Mouse (Mus musculus) ES-E14 (cell line): ENCODE results near the gene Tdrkh. TPM values are rescaled to one million over a fixed set of nuclear protein-coding genes. Genes with fewer than 3 reads are reported as not detected.
A peak's percentile ranks its signal among the peaks of the same experiment; 100 is the strongest.

ENCODE experiments used
- DNase-seq: peaks from one replicate; pipeline ENCODE4 v3.0.0-alpha.2; 2013; ENCODE audit warnings: low read depth, low spot score
- H3K27ac ChIP-seq: 2 replicates; pipeline ENCODE4 v1.5.1; 2012; ENCODE audit warnings: low read depth, mild to moderate bottlenecking, low read length, moderate library complexity, mixed read lengths; ENCODE audit not compliant: poor library complexity, insufficient read depth, severe bottlenecking
- H3K36me3 ChIP-seq: 2 replicates; pipeline ENCODE4 v1.6.1; 2012; ENCODE audit warnings: mild to moderate bottlenecking, low read length, moderate library complexity, mixed read lengths; ENCODE audit not compliant: control insufficient read depth, poor library complexity, insufficient read depth, severe bottlenecking
- H3K4me1 ChIP-seq, 2 experiments: fragments of 150-350 bp in 1 of 2; sonication (generic) in 1 of 2; 2 replicates each; pipeline ENCODE4 v1.6.1; 2012; ENCODE audit warnings: low read length in 2 of 2, mild to moderate bottlenecking in 1 of 2, mixed read lengths in 1 of 2; ENCODE audit not compliant: control insufficient read depth in 2 of 2, insufficient read depth in 2 of 2, poor library complexity in 1 of 2
- H3K4me3 ChIP-seq, 2 experiments: fragments of 150-350 bp in 1 of 2; sonication (generic) in 1 of 2; 2 replicates each; pipeline ENCODE4 v1.5.1; 2012; ENCODE audit warnings: low read length in 2 of 2, low read depth in 1 of 2, mild to moderate bottlenecking in 1 of 2, mixed read lengths in 1 of 2; ENCODE audit not compliant: insufficient read depth in 1 of 2, poor library complexity in 1 of 2, severe bottlenecking in 1 of 2
- H3K9ac ChIP-seq: 2 replicates; pipeline ENCODE4 v1.6.1; 2012; ENCODE audit warnings: low read depth, mild to moderate bottlenecking, low read length, mixed read lengths; ENCODE audit not compliant: poor library complexity, insufficient read depth, severe bottlenecking
- H3K9me3 ChIP-seq: fragments of 150-350 bp; sonication (generic); 2 replicates; pipeline ENCODE4 v1.6.1; 2012; ENCODE audit warnings: low read depth, mild to moderate bottlenecking, low read length; ENCODE audit not compliant: control insufficient read depth, insufficient read depth
- CHD2 ChIP-seq: IDR thresholded peaks from 2 replicates; pipeline ENCODE4 v1.6.1; 2014; ENCODE audit warnings: mild to moderate bottlenecking, low read depth, low read length, inconsistent platforms
- HCFC1 ChIP-seq: IDR thresholded peaks from 2 replicates; pipeline ENCODE4 v1.6.1; 2012; ENCODE audit warnings: low read length, inconsistent platforms, borderline replicate concordance; ENCODE audit not compliant: insufficient read depth
- MAFK ChIP-seq: IDR thresholded peaks from 2 replicates; pipeline ENCODE4 v1.6.1; 2014; ENCODE audit warnings: mild to moderate bottlenecking, low read depth, low read length, inconsistent platforms; ENCODE audit not compliant: insufficient read depth
- ZC3H11A ChIP-seq: IDR thresholded peaks from 2 replicates; pipeline ENCODE4 v1.6.1; 2012; ENCODE audit warnings: low read depth, mild to moderate bottlenecking, inconsistent platforms, low read length, borderline replicate concordance
- ZNF384 ChIP-seq: IDR thresholded peaks from 2 replicates; pipeline ENCODE4 v1.6.1; 2012; ENCODE audit warnings: low read depth, low read length, inconsistent platforms
- in situ Hi-C, 2 experiments: fragments of 600-800 bp; cut with MboI; formaldehyde crosslinking; loops; one replicate each; pipeline ENCODE4 v1.15.1; 2025; ENCODE audit warnings: low sequenced_read_pairs in 2 of 2, inconsistent platforms in 1 of 2; ENCODE audit not compliant: unreplicated experiment in 2 of 2
- total RNA-seq: library from RNA; depleted of rRNA; stranded (reverse); fragments of 300-350 nt; gene quantifications from 2 replicates; pipeline ENCODE4 v1.2.3, GENCODE M21; 2012; rRNA removed

Tdrkh gene
- 3.2 and 3.4 TPM in 2 replicates for total RNA-seq

DNA sequence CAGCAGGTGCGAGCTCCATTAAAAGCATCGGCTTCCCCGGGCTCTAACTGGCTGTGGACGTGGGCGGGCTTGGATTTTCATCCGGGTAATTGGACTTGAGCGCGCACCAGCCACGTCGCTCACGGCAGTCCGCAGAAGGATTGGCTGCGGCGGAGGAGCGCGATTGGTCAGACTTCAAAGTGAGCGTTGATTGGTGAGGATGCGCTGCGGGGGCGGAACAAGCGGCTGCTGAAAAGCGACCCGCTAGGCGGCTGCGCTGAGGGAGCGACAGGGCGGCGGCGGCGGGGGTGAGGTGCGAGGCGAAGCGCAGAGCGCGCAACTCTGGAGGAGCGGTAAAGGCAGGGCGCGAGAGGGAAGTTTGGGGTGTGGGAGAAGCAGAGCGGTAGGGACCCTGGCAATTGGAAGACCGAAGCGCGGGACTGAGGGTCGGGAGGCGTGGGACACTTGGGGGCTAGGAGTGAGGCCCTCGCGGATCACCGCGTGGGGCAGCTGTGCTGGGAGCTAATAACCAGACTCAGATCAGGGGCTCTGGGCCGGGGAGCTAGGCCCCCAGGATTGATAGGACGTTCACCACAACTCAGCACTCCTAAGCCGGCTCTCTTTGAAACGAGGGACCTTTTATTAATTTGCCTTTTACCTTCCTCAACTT, at the start of gene Tdrkh:
TSS of gene Tdrkh (plus strand) at position 243 of the 649 bp plus-strand sequence.
- TF ChIP-seq ZC3H11A (0 out of 2 replicates have a peak, but pooled peaks have one; percentile 31), ZNF384 (no peak), MAFK (no peak), CHD2 (peak; percentile 91)
- H3K4me3 ChIP-seq, result peak within 1 kb of the TSS; percentile 43 to 59
- H3K9ac ChIP-seq, result peak within 1 kb of the TSS; percentile 59
- in situ Hi-C loops, result no loop called here
- peak; percentile 94 for DNase-seq
- 0 out of 2 replicates have a peak, but pooled peaks cover 2% of the 10 kb centered on the region for H3K36me3 ChIP-seq
- H3K9me3 ChIP-seq, result no peaks in the 10 kb centered on the region
- H3K4me1 ChIP-seq, result peaks cover 0 to 5% of the 10 kb centered on the region in 2 experiments; a peak in 1 of 4 replicates
- H3K27ac ChIP-seq, result no peak within 1 kb of the TSS

DNA sequence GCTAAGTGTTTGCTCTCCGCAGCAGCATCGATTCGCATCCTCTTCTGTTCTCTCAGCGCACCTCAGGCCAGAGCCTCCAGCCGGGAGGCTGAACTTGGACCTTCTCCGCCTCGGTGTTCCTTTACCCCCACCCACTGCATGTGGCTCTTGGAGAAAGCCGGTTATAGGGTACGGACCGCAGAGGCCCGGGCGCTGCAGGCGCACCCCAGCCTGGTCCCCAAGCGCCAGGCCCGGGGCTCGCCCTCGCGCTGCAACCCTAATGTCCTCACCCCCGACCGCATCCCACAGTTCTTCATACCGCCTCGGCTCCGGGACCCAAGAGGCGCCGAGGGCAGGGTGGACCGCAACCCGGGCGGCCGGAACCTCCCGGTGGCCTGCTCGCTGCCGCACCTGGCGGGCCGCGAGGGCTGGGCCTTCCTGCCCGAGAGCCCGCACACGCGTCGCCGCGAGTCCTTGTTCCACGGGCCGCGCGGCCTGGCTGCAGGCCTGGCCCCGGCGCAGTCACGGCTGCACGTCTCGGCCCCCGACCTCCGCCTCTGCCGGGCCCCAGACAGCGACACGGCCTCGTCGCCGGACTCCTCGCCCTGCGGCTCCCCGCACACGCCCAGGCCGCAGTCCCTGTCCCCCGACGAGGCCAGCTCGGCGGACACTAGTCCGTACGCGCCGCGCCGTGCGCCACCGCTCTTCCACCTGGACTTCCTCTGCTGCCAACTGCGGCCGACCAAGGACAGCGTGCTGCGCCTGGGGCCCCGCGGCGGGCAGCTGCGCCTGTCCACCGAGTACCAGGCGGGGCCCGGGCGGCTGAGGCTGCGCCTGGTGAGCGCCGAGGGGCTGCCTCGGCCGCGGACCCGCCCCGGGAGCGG, 49.6 kb upstream of the Tdrkh start:
- no peak for DNase-seq
- no peak overlapping the region for H3K27ac ChIP-seq

DNA sequence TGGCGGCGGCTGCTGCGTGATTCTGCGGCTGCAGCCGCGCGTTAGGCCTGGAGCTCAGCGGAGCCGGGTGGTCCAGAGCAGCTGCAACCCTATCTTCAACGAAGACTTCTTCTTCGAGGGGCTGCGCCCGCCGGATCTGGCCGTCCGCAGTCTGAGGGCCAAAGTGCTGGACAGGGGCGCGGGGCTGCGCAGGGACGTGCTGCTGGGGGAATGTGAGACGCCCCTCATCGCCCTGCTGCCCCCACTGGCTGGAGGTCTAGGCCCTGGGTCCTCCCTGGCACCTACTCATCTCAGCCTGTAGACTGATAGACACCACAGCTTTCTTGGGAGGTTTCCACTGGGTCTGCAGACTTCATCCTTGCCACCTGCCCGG, 48.9 kb upstream of the Tdrkh start:
- H3K4me1 ChIP-seq, result no peaks in the 10 kb centered on the region
- H3K9me3 ChIP-seq, result no peaks in the 10 kb centered on the region
- TF ChIP-seq ZNF384 (no peak), MAFK (no peak), ZC3H11A (no peak), CHD2 (no peak), HCFC1 (no peak)
- H3K27ac ChIP-seq, result no peak overlapping the region
- DNase-seq, result no peak
- no peak overlapping the region for H3K9ac ChIP-seq
- no peaks in the 10 kb centered on the region for H3K36me3 ChIP-seq
- H3K4me3 ChIP-seq, result peak overlapping the region; percentile 59 to 66
- in situ Hi-C loops, result no loop called here

More for the DNA sequence above, 49.6 kb upstream of the Tdrkh start:
- H3K9me3 ChIP-seq, result no peaks in the 10 kb centered on the region
- H3K4me1 ChIP-seq, result no peaks in the 10 kb centered on the region
- H3K9ac ChIP-seq, result peak overlapping the region; percentile 21
- in situ Hi-C loops, result no loop called here
- H3K4me3 ChIP-seq, result peak overlapping the region; percentile 59 to 66
- no peaks in the 10 kb centered on the region for H3K36me3 ChIP-seq
- TF ChIP-seq CHD2, result no peak
- TF ChIP-seq ZNF384, result no peak
- TF ChIP-seq ZC3H11A, result no peak
- no peak for TF ChIP-seq MAFK
- no peak for TF ChIP-seq HCFC1

DNA sequence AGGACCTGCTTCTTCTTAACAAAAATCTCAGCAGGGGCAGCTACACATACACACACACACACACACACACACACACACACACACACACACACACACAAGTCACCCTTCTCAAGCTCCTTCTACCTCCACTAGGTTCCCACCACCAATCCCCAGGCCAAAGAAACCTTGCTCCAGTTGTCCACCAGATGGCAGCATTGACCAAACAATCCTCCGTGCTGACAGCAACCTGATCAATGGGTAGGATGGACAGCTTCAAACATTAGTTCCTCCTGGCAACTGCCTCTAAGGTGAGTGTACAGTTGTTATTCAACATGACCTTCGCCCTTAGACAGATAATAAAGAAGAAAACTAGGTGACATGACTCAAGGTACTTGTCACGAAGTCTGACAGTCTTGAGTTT, 46.3 kb upstream of the Tdrkh start:
- no peak overlapping the region for H3K9ac ChIP-seq
- no peaks in the 10 kb centered on the region for H3K36me3 ChIP-seq
- peak; percentile 84; the same call in 1 of the 2 replicates for TF ChIP-seq ZC3H11A
- TF ChIP-seq HCFC1, result no peak
- TF ChIP-seq CHD2, result no peak
- DNase-seq, result peak; percentile 76
- no peaks in the 10 kb centered on the region for H3K9me3 ChIP-seq
- no peak overlapping the region for H3K4me3 ChIP-seq
- H3K27ac ChIP-seq, result no peak overlapping the region
- in situ Hi-C loops, result no loop called here
- peaks cover 0 to 3% of the 10 kb centered on the region in 2 experiments; a peak in 1 of 4 replicates for H3K4me1 ChIP-seq
